Mouse (Mus musculus) intestine, embryonic 14.5 days (tissue): ENCODE measurements at regions not wholly inside any gene's neighbourhood (a gene's known extent, or its start where the extent isn't known, plus 50 kb on each side); places are given as distances from the start of the nearest gene placed in this dataset.
"Not testable (repeated sequence)": the region's sequence is repeated elsewhere in the genome, so short reads cannot be mapped to it uniquely, and the experiment has no call there.

Experiments
- ATAC-seq: fragments of 200-750 bp; cut with Nextera tagmentation; replicated peaks from 2 replicates; pipeline ENCODE4 v1.8.0; 2017; ENCODE audit warnings: low read depth, moderate number of reproducible peaks, moderate TSS enrichment, moderate library complexity; ENCODE audit not compliant: low FRiP score, low TSS enrichment
- DNase-seq: peaks from one replicate; pipeline ENCODE4 v3.0.0-alpha.2; 2018; ENCODE audit warnings: low spot score
- H3K27ac ChIP-seq: fragments of 300-500 bp; sonication (generic); 2 replicates; pipeline ENCODE4 v1.5.1; 2014; ENCODE audit warnings: low read depth, mild to moderate bottlenecking, control low read depth
- H3K27me3 ChIP-seq: fragments of 300-500 bp; sonication (generic); replicated peaks from 2 replicates; pipeline ENCODE4 v1.6.1; 2014; ENCODE audit warnings: low read length, control low read depth; ENCODE audit not compliant: control insufficient read depth, insufficient read depth
- H3K36me3 ChIP-seq: fragments of 300-500 bp; sonication (generic); 2 replicates; pipeline ENCODE4 v1.6.1; 2014; ENCODE audit warnings: low read length, control low read depth; ENCODE audit not compliant: control insufficient read depth, insufficient read depth
- H3K4me1 ChIP-seq: fragments of 300-500 bp; sonication (generic); replicated peaks from 2 replicates; pipeline ENCODE4 v1.6.1; 2014; ENCODE audit warnings: low read length, control low read depth, mixed read lengths; ENCODE audit not compliant: control insufficient read depth, insufficient read depth
- H3K4me2 ChIP-seq: fragments of 300-500 bp; sonication (generic); 2 replicates; pipeline ENCODE4 v1.6.1; 2014; ENCODE audit warnings: low read length
- H3K4me3 ChIP-seq: fragments of 300-500 bp; sonication (generic); 2 replicates; pipeline ENCODE4 v1.5.1; 2014; ENCODE audit warnings: low read depth, low read length, control low read depth, mixed read lengths
- H3K9ac ChIP-seq: fragments of 300-500 bp; sonication (generic); 2 replicates; pipeline ENCODE4 v1.6.1; 2014; ENCODE audit warnings: mild to moderate bottlenecking, low read length
- H3K9me3 ChIP-seq: fragments of 300-500 bp; sonication (generic); 2 replicates; pipeline ENCODE4 v1.6.1; 2016; ENCODE audit warnings: low read length, control low read depth; ENCODE audit not compliant: control insufficient read depth
- WGBS: fragments of 180-500 bp; shearing (Covaris S2); extraction: QIAGEN DNeasy Blood & Tissue Kit; methylation state at CpG from one replicate; pipeline ENCODE4 v1.1.7; 2014; 5-methylcytosine and 5-hydroxymethylcytosine counted together

DNA sequence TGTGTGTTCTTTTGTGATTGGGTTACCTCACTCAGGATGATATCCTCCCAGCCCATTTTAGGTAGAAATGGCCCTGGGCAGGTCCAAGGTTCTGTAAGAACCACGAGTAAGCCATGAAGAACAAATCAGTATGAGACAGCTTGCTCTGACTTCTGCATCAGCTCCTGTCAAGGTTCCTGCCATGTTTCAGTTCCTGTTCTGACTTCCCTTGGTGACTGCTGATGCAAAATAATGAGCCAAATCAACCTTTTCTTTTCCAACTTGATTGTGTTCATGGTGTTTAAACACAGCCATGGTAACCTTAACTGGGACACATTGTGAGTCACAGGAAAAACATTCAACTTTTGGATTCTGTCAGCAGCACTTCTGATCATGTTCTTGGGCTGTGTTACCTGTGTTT lies 667.4 kb upstream of the Igfbp7 start:
- WGBS: 45% methylated on average over 1 of the region's 1 CpGs
- no peak overlapping the region for H3K4me3 ChIP-seq
- DNase-seq: no peak

DNA sequence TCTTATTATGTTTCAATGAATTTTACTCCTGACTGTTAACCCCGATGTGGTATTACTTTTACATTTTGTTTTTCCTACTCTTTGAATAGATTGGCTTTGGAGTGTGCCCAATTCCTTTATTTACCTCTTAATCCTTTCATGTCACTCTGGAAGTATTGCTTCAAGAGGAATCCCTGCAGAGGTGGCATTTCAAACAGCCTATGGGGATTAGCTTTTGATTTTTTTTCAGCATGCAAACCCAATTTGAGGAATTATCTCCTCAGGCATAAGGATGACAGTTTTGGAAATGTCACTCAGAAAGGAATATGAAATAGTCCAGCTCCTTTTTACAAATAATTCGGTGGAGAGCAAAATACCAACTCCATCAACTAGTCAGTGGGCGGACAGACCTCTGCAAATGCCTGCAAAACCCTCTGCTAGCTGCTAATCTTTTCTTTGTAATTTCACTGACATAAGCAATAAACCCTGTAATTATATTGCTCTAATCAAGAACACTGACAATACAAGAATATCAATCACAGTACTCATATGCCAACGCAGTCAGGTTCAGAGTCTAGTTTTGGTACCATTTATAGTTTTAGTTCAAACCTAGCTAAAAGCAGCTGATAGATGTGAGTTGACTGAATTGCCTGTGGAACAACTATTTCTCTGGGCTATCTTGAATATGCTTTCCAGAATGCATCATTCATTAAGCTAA lies 624.9 kb upstream of the Igfbp7 start:
- no peak for DNase-seq
- WGBS: 77% methylated on average over 4 of the region's 4 CpGs
- Histone ChIP-seq H3K36me3 (no peaks in the 10 kb centered on the region), H3K9me3 (no peaks in the 10 kb centered on the region), H3K4me1 (no peaks in the 10 kb centered on the region), H3K4me2 (no peak overlapping the region), H3K4me3 (no peak overlapping the region), H3K27me3 (no peaks in the 10 kb centered on the region), H3K9ac (no peak overlapping the region), H3K27ac (no peak overlapping the region)
- no peak for ATAC-seq

More for the DNA sequence above, 667.4 kb upstream of the Igfbp7 start:
- Histone ChIP-seq H3K9me3 (no peaks in the 10 kb centered on the region), H3K9ac (no peak overlapping the region), H3K4me2 (no peak overlapping the region), H3K27ac (no peak overlapping the region), H3K27me3 (no peaks in the 10 kb centered on the region), H3K4me1 (no peaks in the 10 kb centered on the region), H3K36me3 (no peaks in the 10 kb centered on the region)
- ATAC-seq: no peak

DNA sequence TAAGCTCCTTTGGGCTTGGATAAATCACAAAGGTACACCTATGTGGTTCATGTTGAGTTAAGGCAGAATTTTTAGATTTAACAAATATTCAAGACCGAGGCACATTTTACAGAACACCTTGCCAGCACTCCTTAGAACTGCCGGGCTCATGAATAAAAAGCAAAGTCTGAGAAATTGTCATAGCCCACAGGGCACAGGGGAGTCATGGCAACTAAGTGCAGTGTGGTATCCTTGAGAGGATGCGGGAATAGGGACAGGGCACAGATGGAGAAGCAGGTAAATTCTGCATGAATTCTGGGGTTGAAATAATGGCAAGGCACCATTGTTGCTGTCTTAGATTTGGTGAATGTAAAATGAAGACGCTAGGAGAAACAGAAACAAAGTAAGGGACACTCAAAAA lies 609.7 kb upstream of the Igfbp7 start:
- Histone ChIP-seq H3K27me3 (no peaks in the 10 kb centered on the region), H3K4me1 (no peaks in the 10 kb centered on the region), H3K27ac (no peak overlapping the region), H3K4me2 (no peak overlapping the region), H3K4me3 (no peak overlapping the region), H3K36me3 (no peaks in the 10 kb centered on the region), H3K9ac (no peak overlapping the region), H3K9me3 (no peaks in the 10 kb centered on the region)
- no peak for ATAC-seq
- no peak for DNase-seq
- WGBS: 82% methylated on average over 4 of the region's 4 CpGs

- ATAC-seq (no peak), DNase-seq (no peak)
- no peak overlapping the region for H3K27ac ChIP-seq
- no peak overlapping the region for H3K9ac ChIP-seq
- H3K9me3 ChIP-seq: no peaks in the 10 kb centered on the region
- no peak overlapping the region for H3K4me2 ChIP-seq
- 73% methylated on average over 10 of the region's 10 CpGs for whole genome bisulfite sequencing
- no peaks in the 10 kb centered on the region for H3K4me1 ChIP-seq
- H3K36me3 ChIP-seq: no peaks in the 10 kb centered on the region
- no peaks in the 10 kb centered on the region for H3K27me3 ChIP-seq
- H3K4me3 ChIP-seq: no peak overlapping the region
Measured at GRCm38 (mm10) chr5:77986449-77987047, 578.7 kb upstream of the Igfbp7 start.

DNA sequence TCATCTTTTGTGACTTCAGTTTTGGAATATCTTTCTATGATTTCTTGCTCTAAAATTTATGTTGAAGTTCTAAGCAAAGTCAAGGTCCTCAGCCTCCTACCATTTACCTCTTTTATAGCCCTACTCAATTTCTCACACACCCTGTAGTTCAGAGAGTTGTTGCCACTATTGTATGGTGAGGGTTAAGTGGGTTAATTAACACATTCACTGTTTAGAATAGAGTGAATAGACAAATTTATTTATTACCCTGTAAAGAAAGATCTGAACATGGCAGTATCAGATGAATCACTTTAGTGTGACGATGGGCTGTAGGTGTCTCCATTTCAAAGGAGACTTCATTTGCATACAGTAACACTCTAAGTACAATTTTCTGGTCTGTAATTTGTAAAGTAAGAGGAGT lies 577.4 kb upstream of the Igfbp7 start:
- WGBS: 81% methylated on average over 1 of the region's 1 CpGs
- Histone ChIP-seq H3K27ac (no peak overlapping the region), H3K27me3 (no peaks in the 10 kb centered on the region), H3K4me3 (no peak overlapping the region), H3K9ac (no peak overlapping the region), H3K9me3 (no peaks in the 10 kb centered on the region), H3K4me2 (no peak overlapping the region), H3K4me1 (no peaks in the 10 kb centered on the region), H3K36me3 (no peaks in the 10 kb centered on the region)
- no peak for ATAC-seq
- DNase-seq: no peak

DNA sequence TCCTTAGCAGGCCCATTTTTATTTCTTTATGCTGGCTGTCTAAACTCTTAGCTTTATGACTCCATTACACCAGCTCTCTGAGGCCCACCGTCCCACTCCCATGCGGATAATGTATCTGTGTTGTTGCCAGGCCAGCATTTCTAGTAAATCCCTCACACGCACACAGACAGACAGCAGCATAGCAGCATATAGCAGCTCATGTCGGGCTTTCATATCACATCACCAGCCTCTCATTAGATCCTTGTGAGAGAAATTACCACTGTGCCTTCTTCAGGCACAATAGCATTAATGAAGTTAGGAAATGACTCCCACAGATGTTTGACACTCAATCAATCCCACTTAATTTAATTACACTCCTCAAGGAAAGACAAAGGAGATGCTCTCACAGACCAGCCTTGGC lies 532.2 kb upstream of the Igfbp7 start:
- not testable (repeated sequence) for H3K36me3 ChIP-seq, H3K4me3 ChIP-seq, H3K9ac ChIP-seq, H3K4me1 ChIP-seq, H3K27me3 ChIP-seq, H3K4me2 ChIP-seq, DNase-seq, H3K9me3 ChIP-seq, ATAC-seq, H3K27ac ChIP-seq
- WGBS: 83% methylated on average over 4 of the region's 4 CpGs

- 57% methylated on average over 2 of the region's 2 CpGs for WGBS
- ATAC-seq (no peak), DNase-seq (no peak)
- Histone ChIP-seq H3K9ac (no peak overlapping the region), H3K36me3 (no peaks in the 10 kb centered on the region), H3K9me3 (no peaks in the 10 kb centered on the region), H3K4me2 (no peak overlapping the region), H3K27me3 (no peaks in the 10 kb centered on the region), H3K27ac (no peak overlapping the region), H3K4me3 (no peak overlapping the region), H3K4me1 (no peaks in the 10 kb centered on the region)
Measured at GRCm38 (mm10) chr5:77931874-77932273, 524.0 kb upstream of the Igfbp7 start.

- H3K9ac ChIP-seq: no peak overlapping the region
- no peaks in the 10 kb centered on the region for H3K36me3 ChIP-seq
- H3K4me2 ChIP-seq: no peak overlapping the region
- H3K27ac ChIP-seq: no peak overlapping the region
- 55% methylated on average over 2 of the region's 2 CpGs for WGBS
- no peaks in the 10 kb centered on the region for H3K27me3 ChIP-seq
- H3K9me3 ChIP-seq: no peaks in the 10 kb centered on the region
- H3K4me3 ChIP-seq: no peak overlapping the region
- ATAC-seq: no peak
- H3K4me1 ChIP-seq: no peaks in the 10 kb centered on the region
- DNase-seq: no peak
Measured at GRCm38 (mm10) chr5:77921186-77921585, 513.3 kb upstream of the Igfbp7 start.

DNA sequence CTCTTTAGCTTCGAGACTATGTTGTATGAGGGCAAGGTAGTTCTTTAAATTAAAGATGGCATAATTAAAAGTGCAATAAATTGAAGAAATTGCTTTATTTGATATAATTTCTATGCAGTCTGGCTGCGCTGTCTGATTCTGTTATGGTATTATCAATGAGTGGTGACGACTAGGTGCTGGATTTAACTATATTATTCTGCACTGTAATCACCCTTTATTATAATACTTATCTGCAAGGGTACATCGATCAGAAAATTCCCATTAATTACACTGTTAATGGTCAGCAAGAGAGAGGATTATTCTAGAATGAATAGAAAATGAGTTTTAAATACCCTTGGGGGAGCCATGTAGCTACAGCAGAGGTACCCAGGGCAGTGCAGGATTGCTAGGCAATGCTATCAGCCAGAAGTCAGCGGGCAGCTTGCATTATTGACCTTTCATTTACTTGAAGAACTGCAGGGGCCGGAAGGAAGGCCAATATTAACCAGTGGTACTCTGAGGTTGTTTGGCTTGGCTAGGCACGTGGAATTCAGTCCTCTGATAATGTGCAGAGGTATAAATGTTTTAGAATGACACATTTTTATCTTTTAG lies 509.3 kb upstream of the Igfbp7 start:
- Histone ChIP-seq H3K4me1 (no peaks in the 10 kb centered on the region), H3K9ac (no peak overlapping the region), H3K4me2 (no peak overlapping the region), H3K4me3 (no peak overlapping the region), H3K36me3 (no peaks in the 10 kb centered on the region), H3K27me3 (no peaks in the 10 kb centered on the region), H3K9me3 (no peaks in the 10 kb centered on the region), H3K27ac (no peak overlapping the region)
- ATAC-seq (no peak), DNase-seq (no peak)
- WGBS: 63% methylated on average over 7 of the region's 7 CpGs
